Mouse (Mus musculus) megakaryocyte, embryonic 14.5 days (primary cell): ENCODE data around the gene Nfe2l1. TPM values are rescaled to one million over a fixed set of nuclear protein-coding genes. Genes with fewer than 3 reads are reported as not detected.

Experiments
- H3K27me3 ChIP-seq: replicated peaks from 2 replicates; pipeline ENCODE3; 2012; ENCODE audit warnings: inconsistent platforms
- H3K36me3 ChIP-seq: replicated peaks from 2 replicates; pipeline ENCODE3; 2012; ENCODE audit warnings: low read length, inconsistent platforms, mixed read lengths
- H3K4me1 ChIP-seq: 2 replicates; pipeline ENCODE4 v1.6.1; 2012; ENCODE audit warnings: inconsistent platforms
- H3K4me3 ChIP-seq: replicated peaks from 2 replicates; pipeline ENCODE3; 2012; ENCODE audit warnings: moderate library complexity, mild to moderate bottlenecking, inconsistent platforms
- H3K9me3 ChIP-seq: 2 replicates; pipeline ENCODE4 v1.6.1; 2012; ENCODE audit warnings: inconsistent platforms
- FLI1 ChIP-seq: IDR thresholded peaks from 2 replicates; pipeline ENCODE4 v1.6.1; 2012; ENCODE audit warnings: low read length, inconsistent platforms, mixed read lengths
- GATA1 ChIP-seq: IDR thresholded peaks from 3 replicates; pipeline ENCODE4 v1.6.1; 2012; ENCODE audit warnings: mixed read lengths, low read length, inconsistent platforms, borderline replicate concordance
- polyA plus RNA-seq: library from polyadenylated mRNA; stranded (reverse); fragments of >175 nt; gene quantifications from 2 replicates; pipeline ENCODE4 v1.2.3, GENCODE M21; 2012; ENCODE audit warnings: low replicate concordance; ENCODE audit not compliant: insufficient read depth

Gene Nfe2l1
- polyA plus RNA-seq, 1 experiment: 28.9 TPM

DNA sequence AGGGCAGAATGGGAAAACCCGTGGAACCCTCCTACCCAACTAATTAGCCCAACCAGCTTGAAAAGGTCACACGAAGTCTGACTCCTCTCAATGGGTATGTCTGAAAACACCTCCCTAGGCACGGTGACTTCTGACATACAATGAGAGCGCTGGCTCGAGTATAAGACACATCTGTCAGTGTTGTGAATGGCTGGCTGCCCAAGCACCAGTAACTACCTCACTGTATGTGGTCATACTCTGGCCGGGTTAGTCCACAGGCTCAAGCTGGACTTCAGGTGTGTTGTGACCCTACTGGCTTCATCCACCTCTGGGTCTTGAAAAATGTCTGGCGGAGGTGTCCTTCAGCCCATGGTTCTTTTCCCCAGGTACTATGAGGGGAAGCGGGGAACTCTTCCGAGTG lies 18.9 kb upstream of the Nfe2l1 start:
- Histone ChIP-seq H3K9me3 (peaks cover 15% of the 10 kb centered on the region), H3K36me3 (no peaks in the 10 kb centered on the region), H3K4me1 (peaks cover 16% of the 10 kb centered on the region), H3K4me3 (no peak overlapping the region), H3K27me3 (peaks cover 45% of the 10 kb centered on the region)
- TF ChIP-seq FLI1: no peak
- no peak for TF ChIP-seq GATA1

DNA sequence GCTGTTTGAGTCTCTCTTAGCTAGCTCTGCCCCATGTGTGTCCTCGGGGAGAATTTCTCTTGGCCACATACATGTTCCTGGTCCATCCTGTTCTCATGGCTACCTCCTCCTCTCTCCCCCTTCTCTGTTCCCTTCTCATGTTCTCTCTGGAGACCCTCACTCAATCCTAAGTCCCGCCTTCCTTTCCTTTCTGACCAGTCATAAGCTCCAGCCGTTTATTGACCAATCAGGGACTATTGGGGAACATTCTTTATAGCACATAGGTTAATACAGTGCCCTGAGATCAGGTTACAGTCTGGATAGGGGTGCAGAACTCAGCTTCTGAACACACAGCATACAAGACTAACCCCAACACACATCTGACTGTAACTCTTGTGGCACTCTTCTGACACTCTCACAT lies 17.5 kb upstream of the Nfe2l1 start:
- TF ChIP-seq GATA1 (no peak), FLI1 (no peak)
- H3K4me3 ChIP-seq: no peak overlapping the region

DNA sequence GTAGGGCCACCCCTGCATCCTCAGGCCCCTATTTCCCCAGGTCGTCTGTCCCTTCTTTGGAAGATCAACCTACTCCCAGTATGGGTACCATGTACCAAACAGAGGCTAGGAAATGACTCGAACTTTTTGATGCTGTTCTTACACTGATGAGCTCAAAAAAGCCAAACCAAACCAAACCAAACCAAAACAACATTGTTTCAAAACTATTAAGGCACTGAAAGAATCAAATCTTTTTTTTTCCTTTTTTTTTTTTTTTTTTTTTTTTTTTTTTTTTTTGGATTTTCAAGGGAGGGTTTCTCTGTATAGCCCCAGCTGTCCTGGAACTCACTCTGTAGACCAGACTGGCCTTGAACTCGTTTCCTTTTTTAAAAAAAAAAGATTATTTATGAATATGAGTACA lies 13.9 kb upstream of the Nfe2l1 start:
- Histone ChIP-seq H3K4me1 (peaks cover 7% of the 10 kb centered on the region; the same call in 1 of the 2 replicates), H3K36me3 (no peaks in the 10 kb centered on the region), H3K4me3 (no peak overlapping the region), H3K9me3 (peaks cover 24% of the 10 kb centered on the region), H3K27me3 (peaks cover 36% of the 10 kb centered on the region)
- TF ChIP-seq FLI1 (no peak), GATA1 (no peak)

More for the DNA sequence above, 17.5 kb upstream of the Nfe2l1 start:
- Histone ChIP-seq H3K36me3 (no peaks in the 10 kb centered on the region), H3K9me3 (peaks cover 17% of the 10 kb centered on the region), H3K27me3 (peaks cover 41% of the 10 kb centered on the region), H3K4me1 (peaks cover 16% of the 10 kb centered on the region)

DNA sequence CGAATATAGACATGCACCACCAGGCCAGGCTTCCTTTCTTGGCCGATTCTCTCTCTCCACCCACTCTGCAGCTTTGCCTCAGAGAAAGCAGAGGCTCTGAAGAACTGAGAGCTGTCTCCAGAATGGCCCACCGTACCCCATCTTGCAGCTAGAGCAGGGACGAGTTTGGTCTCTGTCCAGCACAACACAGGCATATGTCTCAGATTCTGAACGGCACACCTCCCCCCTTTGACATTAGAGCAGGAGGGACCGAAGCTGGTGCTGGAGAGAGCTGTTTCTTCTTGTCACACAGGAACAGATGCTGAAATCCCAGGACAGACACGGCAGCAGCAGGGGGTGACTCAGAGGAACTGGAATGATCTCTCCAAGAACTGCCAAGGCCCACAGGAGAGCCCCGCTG lies 10.5 kb upstream of the Nfe2l1 start:
- H3K36me3 ChIP-seq: no peaks in the 10 kb centered on the region
- peaks cover 4% of the 10 kb centered on the region; the same call in 1 of the 2 replicates for H3K4me1 ChIP-seq
- H3K27me3 ChIP-seq: peaks cover 35% of the 10 kb centered on the region
- no peak overlapping the region for H3K4me3 ChIP-seq
- TF ChIP-seq GATA1: no peak
- TF ChIP-seq FLI1: no peak
- peaks cover 18% of the 10 kb centered on the region for H3K9me3 ChIP-seq

DNA sequence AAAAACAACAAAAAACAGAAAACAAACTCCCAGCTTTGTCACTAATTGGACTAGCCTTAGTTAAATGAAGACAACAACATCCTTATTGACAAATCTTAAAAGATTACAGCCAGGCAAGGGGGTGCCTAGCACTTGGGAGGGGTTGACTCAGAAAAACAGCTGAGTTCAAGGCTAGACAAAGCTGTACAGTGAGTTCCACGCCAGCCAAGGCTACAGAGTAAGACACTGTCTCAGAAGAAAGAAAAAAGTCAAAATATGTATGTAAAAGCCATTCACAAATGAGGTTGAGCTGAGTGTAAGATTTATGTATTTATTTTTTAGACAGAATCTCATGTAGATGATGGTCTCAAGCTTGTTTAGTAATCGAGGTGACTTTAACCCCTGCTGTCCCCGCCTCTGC lies 10.1 kb upstream of the Nfe2l1 start:
- H3K4me1 ChIP-seq: peaks cover 4% of the 10 kb centered on the region; the same call in 1 of the 2 replicates
- peaks cover 35% of the 10 kb centered on the region for H3K27me3 ChIP-seq
- no peaks in the 10 kb centered on the region for H3K36me3 ChIP-seq
- TF ChIP-seq GATA1: no peak
- no peak for TF ChIP-seq FLI1
- H3K4me3 ChIP-seq: no peak overlapping the region
- peaks cover 13% of the 10 kb centered on the region for H3K9me3 ChIP-seq

DNA sequence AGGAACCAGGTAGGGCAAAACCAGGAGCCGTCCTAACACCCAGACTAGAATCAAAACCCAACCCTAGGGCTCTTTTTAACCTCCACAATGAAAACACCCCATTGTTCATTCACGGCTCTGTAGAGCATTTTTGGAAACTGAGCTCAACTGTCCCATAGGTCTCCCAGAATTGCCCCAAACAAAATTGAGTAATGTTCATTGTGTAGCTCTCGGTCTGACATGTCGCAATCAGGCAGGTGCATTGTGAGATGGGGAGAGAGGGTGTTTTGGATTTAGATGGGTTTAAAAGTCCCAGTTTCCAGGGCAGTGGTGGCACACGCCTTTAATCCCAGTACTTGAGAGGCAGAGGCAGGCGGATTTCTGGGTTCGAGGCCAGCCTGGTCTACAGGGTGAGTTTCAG lies 9.7 kb upstream of the Nfe2l1 start:
- H3K36me3 ChIP-seq: no peaks in the 10 kb centered on the region
- H3K4me1 ChIP-seq: peaks cover 4% of the 10 kb centered on the region; the same call in 1 of the 2 replicates
- H3K4me3 ChIP-seq: no peak overlapping the region
- TF ChIP-seq FLI1: no peak
- no peak for TF ChIP-seq GATA1
- peaks cover 9% of the 10 kb centered on the region; the same call in 1 of the 2 replicates for H3K9me3 ChIP-seq
- peaks cover 35% of the 10 kb centered on the region for H3K27me3 ChIP-seq

DNA sequence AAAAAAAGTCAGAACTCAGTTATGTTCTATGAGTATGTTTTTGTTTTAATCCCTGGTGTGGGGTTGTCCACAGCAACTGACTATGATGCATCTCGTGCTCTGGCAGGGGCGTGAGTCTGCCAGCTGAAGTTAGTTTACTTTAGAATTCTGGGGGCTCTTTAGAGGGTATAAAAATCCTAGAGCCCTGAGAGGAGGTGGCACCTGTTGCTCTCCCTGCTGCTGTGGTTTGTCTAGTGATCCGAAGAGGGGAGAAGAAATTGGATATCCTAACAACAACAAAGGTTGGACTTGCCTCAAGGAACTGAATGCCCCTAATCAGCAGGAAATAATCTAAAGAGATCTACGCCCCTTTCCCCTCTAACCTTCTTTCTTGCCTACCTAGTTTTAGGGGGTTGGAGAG lies 8.6 kb upstream of the Nfe2l1 start:
- peaks cover 36% of the 10 kb centered on the region for H3K27me3 ChIP-seq
- H3K36me3 ChIP-seq: no peaks in the 10 kb centered on the region
- peaks cover 9% of the 10 kb centered on the region; the same call in 1 of the 2 replicates for H3K9me3 ChIP-seq
- peaks cover 4% of the 10 kb centered on the region for H3K4me1 ChIP-seq
- no peak overlapping the region for H3K4me3 ChIP-seq
- TF ChIP-seq FLI1 (no peak), GATA1 (no peak)

DNA sequence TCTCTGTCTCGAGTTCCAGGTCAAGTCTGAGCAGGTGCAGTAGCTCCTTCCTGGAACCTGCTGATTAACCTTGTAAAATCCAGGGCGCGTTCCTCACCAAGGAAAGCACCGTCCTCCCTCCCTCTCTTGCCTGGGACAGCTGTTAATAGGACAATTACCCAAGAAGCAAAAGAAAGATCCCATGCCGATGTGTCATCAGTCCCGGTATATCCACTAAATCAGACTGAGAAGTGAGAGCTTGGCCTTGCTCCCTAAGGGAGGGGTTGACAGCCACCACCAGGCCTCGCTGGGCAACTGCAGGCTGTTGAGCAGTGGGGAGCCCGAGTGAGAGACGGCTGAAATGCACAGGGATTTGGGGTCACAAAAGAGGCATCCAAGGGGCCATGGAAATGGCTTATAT lies 7.5 kb upstream of the Nfe2l1 start:
- peaks cover 7% of the 10 kb centered on the region; the same call in 1 of the 2 replicates for H3K9me3 ChIP-seq
- peaks cover 10% of the 10 kb centered on the region for H3K4me1 ChIP-seq
- no peak overlapping the region for H3K4me3 ChIP-seq
- H3K36me3 ChIP-seq: no peaks in the 10 kb centered on the region
- peaks cover 35% of the 10 kb centered on the region for H3K27me3 ChIP-seq
- no peak for TF ChIP-seq GATA1
- TF ChIP-seq FLI1: no peak

DNA sequence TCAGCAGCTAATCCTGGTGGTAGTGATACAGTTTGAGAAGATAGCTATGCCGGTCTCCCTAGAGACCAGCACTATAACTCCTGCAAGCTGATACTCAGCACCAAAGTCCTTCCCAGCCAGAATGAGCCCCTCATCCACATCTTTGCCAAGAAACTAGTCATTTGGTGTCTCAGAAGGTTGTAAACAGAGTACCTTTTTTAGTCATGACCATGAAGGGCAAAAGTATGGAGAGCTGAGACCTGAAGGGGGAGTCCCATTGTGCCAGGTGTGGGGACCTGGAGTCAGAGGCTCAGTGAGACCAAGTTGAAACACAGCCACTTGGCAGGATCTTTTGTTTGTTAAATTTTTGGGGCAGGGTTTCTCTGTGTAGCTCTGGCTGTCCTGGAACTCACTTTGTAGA lies 4.4 kb upstream of the Nfe2l1 start:
- Histone ChIP-seq H3K4me3 (no peak overlapping the region), H3K9me3 (no peaks in the 10 kb centered on the region), H3K27me3 (peaks cover 19% of the 10 kb centered on the region), H3K36me3 (no peaks in the 10 kb centered on the region), H3K4me1 (peaks cover 17% of the 10 kb centered on the region)
- TF ChIP-seq GATA1 (no peak), FLI1 (no peak)

DNA sequence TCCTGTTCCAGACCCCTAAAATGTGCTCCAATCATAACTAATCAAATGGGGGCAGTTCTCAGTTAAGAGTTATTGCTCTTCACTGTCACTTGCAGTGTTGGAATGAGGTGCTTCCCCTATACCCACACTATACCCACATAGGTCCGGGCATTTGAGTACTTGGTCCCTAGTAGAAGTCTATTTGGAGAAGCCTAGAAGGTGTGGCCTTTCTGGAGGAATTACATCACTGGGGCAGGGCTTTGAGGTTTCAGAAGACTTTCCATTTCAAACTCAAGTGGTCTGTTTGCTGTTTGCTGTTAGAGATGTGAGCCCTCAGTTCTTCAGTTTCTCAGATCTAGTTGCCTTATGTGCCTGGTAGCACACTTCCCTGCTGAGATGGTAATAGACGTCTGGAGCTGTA lies 3.2 kb upstream of the Nfe2l1 start:
- no peaks in the 10 kb centered on the region for H3K9me3 ChIP-seq
- TF ChIP-seq FLI1 (no peak), GATA1 (no peak)

DNA sequence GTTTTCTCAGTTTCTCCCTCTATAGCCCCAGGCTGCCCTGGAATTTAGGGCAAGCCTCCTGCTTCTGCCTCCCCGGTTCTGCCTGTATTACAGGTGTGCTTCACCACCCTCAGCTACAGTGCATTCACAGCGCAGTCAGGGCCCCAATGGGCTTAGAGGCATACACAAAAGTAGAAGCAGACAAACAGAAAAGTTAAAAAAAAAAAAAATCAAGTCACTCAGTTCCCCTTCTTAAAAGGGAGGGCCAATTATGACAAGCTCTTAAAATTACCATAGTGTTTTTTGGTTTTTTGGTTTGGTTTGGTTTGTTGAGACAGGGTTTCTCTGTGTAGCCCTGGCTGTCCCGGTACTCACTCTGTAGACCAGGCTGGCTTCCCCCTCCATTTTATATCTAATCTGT lies 2.8 kb upstream of the Nfe2l1 start:
- TF ChIP-seq FLI1 (no peak), GATA1 (no peak)
- Histone ChIP-seq H3K36me3 (peaks cover 7% of the 10 kb centered on the region), H3K9me3 (no peaks in the 10 kb centered on the region), H3K4me1 (peaks cover 29% of the 10 kb centered on the region), H3K27me3 (peaks cover 8% of the 10 kb centered on the region), H3K4me3 (no peak overlapping the region)

More for the DNA sequence above, 3.2 kb upstream of the Nfe2l1 start:
- Histone ChIP-seq H3K36me3 (peaks cover 3% of the 10 kb centered on the region), H3K4me1 (peaks cover 25% of the 10 kb centered on the region), H3K27me3 (peaks cover 11% of the 10 kb centered on the region), H3K4me3 (no peak overlapping the region)
